Comparison of ENCODE assay signal across 27 mouse cellular contexts in genomic region chr5:20861901-20862300, GRCm38 (mm10). TPM values are rescaled to one million over a fixed set of nuclear protein-coding genes. Genes with fewer than 3 reads are reported as not detected.
DNase-seq lines count a peak whose midpoint lies in the region; ATAC-seq and TF ChIP-seq lines count a peak whose summit lies in the region.
"Had no signal": no experiment of that assay in that cellular context is flagged by ENCODE, and none has a peak within 500 bp of the region (broad histone marks: within the 10 kb centered on the region; RNA-seq: fewer than 3 reads in every experiment).

No protein-coding gene starts in this region.

- ATAC-seq in kidney, embryonic 15.5 days (replicated peaks; ENCODE audit: low FRiP score) = no peak
- ATAC-seq in inflammation-experienced regulatory T-cells, adult 6 months = no peak
- no peak for ATAC-seq in megakaryocyte-erythroid progenitor cell, adult 5-6 weeks (replicated peaks; ENCODE audit: low FRiP score, low TSS enrichment, poor library complexity, severe bottlenecking)
- ATAC-seq: activated CD4-positive, CD25-positive, alpha-beta regulatory T cell, adult 4 months; CD4-positive, CD25-positive, alpha-beta regulatory T cell, adult 4 months; forebrain, embryonic 15.5 days; hindbrain, postnatal 0 days; intestine, postnatal 0 days had no signal

- TF ChIP-seq POLR2A in kidney, adult 2 months (IDR thresholded peaks at IDR 0.05; ENCODE audit: low read depth, low read length) = no peak

- no peak overlapping the region for H3K9ac ChIP-seq in kidney, embryonic 15.5 days
- H3K9ac ChIP-seq: embryonic facial prominence, embryonic 12.5 days; embryonic facial prominence, embryonic 15.5 days; forebrain, embryonic 12.5 days; forebrain, embryonic 15.5 days; heart, embryonic 13.5 days; hindbrain, embryonic 14.5 days had no signal

- WGBS in kidney, adult 2 months = 78% methylated on average over 2 of the region's 2 CpGs
- WGBS in kidney, embryonic 15.5 days = 93% methylated on average over 2 of the region's 2 CpGs

- H3K36me3 ChIP-seq in kidney, adult 2 months (ENCODE audit: control insufficient read depth, insufficient read depth, low read length) = no peaks in the 10 kb centered on the region
- no peaks in the 10 kb centered on the region for H3K36me3 ChIP-seq in kidney, embryonic 15.5 days
- H3K36me3 ChIP-seq: embryonic facial prominence, embryonic 12.5 days; embryonic facial prominence, embryonic 15.5 days; forebrain, embryonic 15.5 days had no signal

- H3K27ac ChIP-seq in gastrocnemius, adult 2 months = peak overlapping the region; percentile 35; the same call in 1 of the 2 replicates
- no peak overlapping the region for H3K27ac ChIP-seq in kidney, adult 2 months (ENCODE audit: insufficient read depth, low read depth, low read length)
- no peak overlapping the region for H3K27ac ChIP-seq in kidney, embryonic 15.5 days
- H3K27ac ChIP-seq: embryonic facial prominence, embryonic 12.5 days; embryonic facial prominence, embryonic 15.5 days; forebrain, embryonic 12.5 days; forebrain, embryonic 15.5 days; heart, embryonic 10.5 days; heart, embryonic 13.5 days; hindbrain, embryonic 14.5 days; hindbrain, postnatal 0 days had no signal

- peaks cover 14% of the 10 kb centered on the region for H3K4me1 ChIP-seq in kidney, adult 2 months (ENCODE audit: control insufficient read depth, insufficient read depth, low read length)
- peaks cover 19% of the 10 kb centered on the region; the same call in 1 of the 2 replicates for H3K4me1 ChIP-seq in kidney, embryonic 15.5 days
- H3K4me1 ChIP-seq: embryonic facial prominence, embryonic 15.5 days; forebrain, embryonic 12.5 days; heart, embryonic 10.5 days; heart, embryonic 13.5 days had no signal

- H3K27me3 ChIP-seq in kidney, adult 2 months (replicated peaks; ENCODE audit: control insufficient read depth, insufficient read depth, low read length) = no peaks in the 10 kb centered on the region
- H3K27me3 ChIP-seq in kidney, embryonic 15.5 days = no peaks in the 10 kb centered on the region
- H3K27me3 ChIP-seq: embryonic facial prominence, embryonic 12.5 days; embryonic facial prominence, embryonic 15.5 days; forebrain, embryonic 12.5 days; forebrain, embryonic 15.5 days; heart, embryonic 13.5 days had no signal

- H3K4me3 ChIP-seq in gastrocnemius, adult 2 months = no peak overlapping the region
- no peak overlapping the region for H3K4me3 ChIP-seq in kidney, adult 2 months (ENCODE audit: insufficient read depth, low read depth, low read length)
- H3K4me3 ChIP-seq in kidney, embryonic 15.5 days (replicated peaks) = no peak overlapping the region
- H3K4me3 ChIP-seq: embryonic facial prominence, embryonic 12.5 days; embryonic facial prominence, embryonic 15.5 days; forebrain, embryonic 12.5 days; forebrain, embryonic 15.5 days; heart, embryonic 10.5 days; heart, embryonic 13.5 days had no signal

- intact Hi-C loops in gastrocnemius, adult 2 months (cut with DNase I) = no loop called here

- peak; percentile 41 for DNase-seq in gastrocnemius, adult 2 months
- no peak for DNase-seq in gastrocnemius, adult 18-20 months (ENCODE audit: low spot score)
- no peak for DNase-seq in kidney, adult 2 months
- peak; percentile 52 for DNase-seq in NIH3T3 (ENCODE audit: low read depth)
- DNase-seq: adrenal gland, postnatal 10 days; adrenal gland, postnatal 36 days; cerebellum, adult 11 months; cerebellum, adult 2 months; cerebellum, adult 9-11 months; cerebellum, postnatal 25 days; heart, adult 18-20 months; heart, postnatal 14 days; heart, postnatal 4 days had no signal

- TF ChIP-seq CTCF in gastrocnemius, adult 2 months (IDR thresholded peaks at IDR 0.05) = peak; percentile 38
- 0 out of 2 replicates have a peak, but pooled peaks have one; percentile 2 for TF ChIP-seq CTCF in kidney, adult 2 months (conservative IDR thresholded peaks at IDR 0.05; ENCODE audit: insufficient read depth, insufficient read length, low read depth, low read length)

- H3K9me3 ChIP-seq in kidney, embryonic 15.5 days (replicated peaks) = no peaks in the 10 kb centered on the region
- H3K9me3 ChIP-seq: embryonic facial prominence, embryonic 12.5 days; embryonic facial prominence, embryonic 15.5 days; forebrain, embryonic 12.5 days; forebrain, embryonic 15.5 days; heart, embryonic 10.5 days; heart, embryonic 13.5 days had no signal

- no peak overlapping the region for H3K4me2 ChIP-seq in kidney, embryonic 15.5 days
- H3K4me2 ChIP-seq: embryonic facial prominence, embryonic 12.5 days; embryonic facial prominence, embryonic 15.5 days; forebrain, embryonic 12.5 days; forebrain, embryonic 15.5 days; heart, embryonic 13.5 days; hindbrain, embryonic 14.5 days had no signal

RNA-seq across cellular contexts. Expression of gene Phtf2, which starts 20.0 kb away (rescaled TPM):
- total RNA-seq in gastrocnemius, adult 2 months (2021) = 100 to 1,000 TPM; 176 to 181 TPM
- 100 to 1,000 TPM; 162 to 166 TPM for total RNA-seq in gastrocnemius, adult 18-20 months (2021)
- polyA plus RNA-seq in kidney, adult 2 months (2012; rRNA removed) = 2.5 and 4.0 TPM in 2 replicates
- polyA plus RNA-seq in kidney, embryonic 15.5 days (2015; fragmentation: Nextera tagmentation; extraction: Ambion mirVana) = 14.9 and 17.2 TPM in 2 replicates
- 10 to 100 TPM; 41.2 to 48.5 (median 41.4) TPM for polyA plus RNA-seq in inflammation-experienced regulatory T-cells, adult 6 months (2017; shearing (Covaris generic))
- 20.2 and 24.6 TPM in 2 replicates for total RNA-seq in megakaryocyte-erythroid progenitor cell, adult 5-6 weeks (2014; fragmentation: Nextera tagmentation)
- 31.2 and 36.4 TPM in 2 replicates for total RNA-seq in megakaryocyte-erythroid progenitor cell, adult 5-6 weeks (2017)

RNA-seq across cellular contexts. Expression of gene Tmem60, which starts 20.1 kb away (rescaled TPM):
- 10 to 100 TPM; 17.6 to 19.7 TPM for total RNA-seq in gastrocnemius, adult 2 months (2021)
- 10 to 100 TPM; 20.1 to 21.7 TPM for total RNA-seq in gastrocnemius, adult 18-20 months (2021)
- 13.8 and 20.5 TPM in 2 replicates for polyA plus RNA-seq in kidney, adult 2 months (2012; rRNA removed)
- 51.2 and 55.6 TPM in 2 replicates for polyA plus RNA-seq in kidney, embryonic 15.5 days (2015; fragmentation: Nextera tagmentation; extraction: Ambion mirVana)
- 10 to 100 TPM; 44.3 to 53.7 (median 50.8) TPM for polyA plus RNA-seq in inflammation-experienced regulatory T-cells, adult 6 months (2017; shearing (Covaris generic))
- 21.3 and 29.1 TPM in 2 replicates for total RNA-seq in megakaryocyte-erythroid progenitor cell, adult 5-6 weeks (2014; fragmentation: Nextera tagmentation)
- 15.4 and 21.5 TPM in 2 replicates for total RNA-seq in megakaryocyte-erythroid progenitor cell, adult 5-6 weeks (2017)

Comparison
In these comparisons a context has a peak if more than half of its experiments do, and no peak if none do; other contexts are left out.
1. DNase-seq: peak in gastrocnemius, adult 2 months (single experiment) and NIH3T3 (single experiment); none in gastrocnemius, adult 18-20 months (single experiment) and kidney, adult 2 months (single experiment).
2. RNA of gene Phtf2, which starts 20.0 kb away (total RNA-seq): 176 to 181 TPM in gastrocnemius, adult 2 months and 162 to 166 TPM in gastrocnemius, adult 18-20 months; 20.2 to 36.4 TPM in megakaryocyte-erythroid progenitor cell, adult 5-6 weeks; every median in the first group is over 4 times any median in the second.